Mouse (Mus musculus) embryonic facial prominence, embryonic 11.5 days (tissue): ENCODE results near the gene Tbc1d15. TPM values are rescaled to one million over a fixed set of nuclear protein-coding genes. Genes with fewer than 3 reads are reported as not detected.

Experiments
- ATAC-seq: fragments of 200-750 bp; cut with Nextera tagmentation; replicated peaks from 2 replicates; pipeline ENCODE4 v1.8.0; 2017; ENCODE audit warnings: low read depth; ENCODE audit not compliant: insufficient number of reproducible peaks, low FRiP score, low TSS enrichment
- DNase-seq: peaks from one replicate; pipeline ENCODE4 v3.0.0-alpha.2; 2015; ENCODE audit warnings: low spot score
- H3K27ac ChIP-seq: fragments of 300-500 bp; sonication (generic); replicated peaks from 2 replicates; pipeline ENCODE4 v1.5.1; 2014; ENCODE audit warnings: mild to moderate bottlenecking, low read depth, low read length, control low read depth
- H3K27me3 ChIP-seq: fragments of 300-500 bp; sonication (generic); 2 replicates; pipeline ENCODE4 v1.6.1; 2014; ENCODE audit warnings: mild to moderate bottlenecking, low read length, moderate library complexity, mixed read lengths; ENCODE audit not compliant: control insufficient read depth, insufficient read depth
- H3K36me3 ChIP-seq: fragments of 300-500 bp; sonication (generic); replicated peaks from 2 replicates; pipeline ENCODE4 v1.6.1; 2014; ENCODE audit warnings: low read depth, mild to moderate bottlenecking, low read length, moderate library complexity, mixed read lengths; ENCODE audit not compliant: control insufficient read depth, insufficient read depth
- H3K4me1 ChIP-seq: fragments of 300-500 bp; sonication (generic); 2 replicates; pipeline ENCODE4 v1.6.1; 2014; ENCODE audit warnings: low read length, mixed read lengths; ENCODE audit not compliant: control insufficient read depth, insufficient read depth
- H3K4me2 ChIP-seq: fragments of 300-500 bp; sonication (generic); 2 replicates; pipeline ENCODE4 v1.6.1; 2014; ENCODE audit warnings: low read depth, mild to moderate bottlenecking, control low read depth, low read length, moderate library complexity
- H3K4me3 ChIP-seq: fragments of 300-500 bp; sonication (generic); 2 replicates; pipeline ENCODE4 v1.5.1; 2014; ENCODE audit warnings: low read depth, low read length, control low read depth
- H3K9ac ChIP-seq: fragments of 300-500 bp; sonication (generic); replicated peaks from 2 replicates; pipeline ENCODE4 v1.6.1; 2014; ENCODE audit warnings: mild to moderate bottlenecking, control low read depth, low read length
- H3K9me3 ChIP-seq: fragments of 300-500 bp; sonication (generic); replicated peaks from 2 replicates; pipeline ENCODE4 v1.6.1; 2016; ENCODE audit warnings: mild to moderate bottlenecking, low read length, inconsistent platforms, mixed read lengths; ENCODE audit not compliant: control insufficient read depth
- WGBS: fragments of 180-500 bp; shearing (Covaris S2); extraction: QIAGEN DNeasy Blood & Tissue Kit; methylation state at CpG from one replicate; pipeline ENCODE4 v1.1.7; 2014; 5-methylcytosine and 5-hydroxymethylcytosine counted together
- polyA plus RNA-seq: library from polyadenylated mRNA; unstranded; fragments of >200 nt; fragmentation: Nextera tagmentation; extraction: Ambion mirVana; gene quantifications from 2 replicates; pipeline ENCODE4 v1.2.1, GENCODE M21; 2014

Tbc1d15 gene
- polyA plus RNA-seq, 1 experiment from 2014 or later = 65.7 TPM

DNA sequence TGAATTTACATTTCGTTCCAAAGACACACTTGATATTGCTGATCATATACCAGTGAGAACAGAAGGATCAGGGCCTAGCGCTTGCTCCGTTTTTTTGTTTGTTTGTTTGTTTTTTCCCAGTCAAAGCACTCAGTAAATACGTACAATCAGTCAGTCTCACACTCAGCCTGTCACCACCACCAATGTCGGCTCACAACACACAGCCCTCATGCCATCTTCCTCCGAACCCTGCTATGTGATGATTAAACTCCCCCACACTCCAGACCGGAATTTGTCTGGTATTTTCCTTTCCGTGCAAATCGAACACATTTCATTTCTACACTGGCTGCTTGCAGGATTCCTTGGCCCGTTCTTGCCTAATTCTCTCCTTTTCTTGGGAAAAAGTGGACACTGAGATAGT lies 77.9 kb downstream of the Tbc1d15 start:
- Histone ChIP-seq H3K27ac (no peak overlapping the region), H3K4me3 (no peak overlapping the region), H3K9ac (no peak overlapping the region), H3K36me3 (no peaks in the 10 kb centered on the region), H3K4me1 (no peaks in the 10 kb centered on the region), H3K27me3 (no peaks in the 10 kb centered on the region), H3K9me3 (no peaks in the 10 kb centered on the region), H3K4me2 (no peak overlapping the region)
- ATAC-seq (no peak), DNase-seq (no peak)
- WGBS = 74% methylated on average over 10 of the region's 10 CpGs

GRCm38 (mm10) chr10:115171351-115171818 lies 79.9 kb downstream of the Tbc1d15 start:
- Histone ChIP-seq H3K9ac (no peak overlapping the region), H3K4me3 (no peak overlapping the region), H3K9me3 (no peaks in the 10 kb centered on the region), H3K4me1 (no peaks in the 10 kb centered on the region), H3K27ac (no peak overlapping the region), H3K36me3 (no peaks in the 10 kb centered on the region), H3K27me3 (no peaks in the 10 kb centered on the region), H3K4me2 (no peak overlapping the region)
- DNase-seq (no peak), ATAC-seq (no peak)
- WGBS = 69% methylated on average over 8 of the region's 8 CpGs

- Histone ChIP-seq H3K9me3 (no peaks in the 10 kb centered on the region), H3K27ac (no peak overlapping the region), H3K4me2 (no peak overlapping the region), H3K9ac (no peak overlapping the region), H3K27me3 (no peaks in the 10 kb centered on the region), H3K4me1 (no peaks in the 10 kb centered on the region), H3K4me3 (no peak overlapping the region), H3K36me3 (no peaks in the 10 kb centered on the region)
- DNase-seq = no peak
- WGBS = 93% methylated on average over 7 of the region's 7 CpGs
- no peak for ATAC-seq
Measured at GRCm38 (mm10) chr10:115170496-115171350, 80.5 kb downstream of the Tbc1d15 start.

- ATAC-seq (no peak; the same call in 1 of the 2 replicates), DNase-seq (no peak)
- H3K4me1 ChIP-seq = no peaks in the 10 kb centered on the region
- H3K4me2 ChIP-seq = no peak overlapping the region
- H3K9ac ChIP-seq = no peak overlapping the region
- H3K36me3 ChIP-seq = no peaks in the 10 kb centered on the region
- 30% methylated on average over 9 of the region's 9 CpGs for WGBS
- H3K4me3 ChIP-seq = no peak overlapping the region
- no peaks in the 10 kb centered on the region for H3K9me3 ChIP-seq
- no peak overlapping the region for H3K27ac ChIP-seq
- no peaks in the 10 kb centered on the region for H3K27me3 ChIP-seq
Measured at GRCm38 (mm10) chr10:115169410-115169809, 81.9 kb downstream of the Tbc1d15 start.

DNA sequence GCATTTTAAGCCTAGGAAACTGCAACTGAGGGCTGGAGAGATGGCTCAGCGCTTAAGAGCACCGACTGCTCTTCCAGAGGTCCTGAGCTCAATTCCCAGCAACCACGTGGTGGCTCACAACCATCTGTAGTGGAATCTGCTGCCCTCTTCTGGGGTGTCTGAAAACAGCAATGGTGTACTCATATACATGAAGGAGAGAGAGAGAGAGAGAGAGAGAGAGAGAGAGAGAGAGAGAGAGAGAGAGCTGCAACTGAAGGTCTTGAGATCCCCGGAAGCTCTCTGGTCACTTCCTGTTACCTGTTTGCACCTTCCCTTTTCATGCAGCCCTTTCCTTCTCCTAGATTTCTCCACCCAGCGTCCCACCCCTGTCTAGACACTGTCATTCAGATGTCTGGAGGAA lies 91.0 kb downstream of the Tbc1d15 start:
- Histone ChIP-seq H3K27ac (no peak overlapping the region), H3K4me1 (no peaks in the 10 kb centered on the region), H3K9me3 (no peaks in the 10 kb centered on the region), H3K9ac (no peak overlapping the region), H3K4me3 (no peak overlapping the region), H3K27me3 (no peaks in the 10 kb centered on the region), H3K36me3 (no peaks in the 10 kb centered on the region), H3K4me2 (no peak overlapping the region)
- ATAC-seq = no peak
- 63% methylated on average over 5 of the region's 5 CpGs for WGBS
- no peak for DNase-seq

Other genes starting within 250 kb of the Tbc1d15 start
- gene Tph2, start 66.4 kb downstream of the Tbc1d15 start, polyA plus RNA-seq = 0.63 and 0.89 TPM in 2 replicates
- 6.7 and 15.0 TPM in 2 replicates for gene Rab21, start 64.1 kb upstream of the Tbc1d15 start, polyA plus RNA-seq
- 25.3 and 36.4 TPM in 2 replicates for gene Tmem19, start 111.0 kb upstream of the Tbc1d15 start, polyA plus RNA-seq
- gene Thap2, start 133.0 kb upstream of the Tbc1d15 start, polyA plus RNA-seq = 20.0 and 21.6 TPM in 2 replicates
- 18.3 and 23.1 TPM in 2 replicates for gene Zfc3h1, start 133.5 kb upstream of the Tbc1d15 start, polyA plus RNA-seq